Mouse (Mus musculus) kidney, adult 2 months (tissue): ENCODE data around the gene Piwil1.

Experiments used
- CTCF ChIP-seq: fragments of 200-500 bp; conservative IDR thresholded peaks from 2 replicates; pipeline ENCODE4 v1.5.1; 2011; ENCODE audit warnings: low read depth, mild to moderate bottlenecking, control low read depth, low read length, moderate library complexity, mixed read lengths; ENCODE audit not compliant: insufficient read depth, insufficient read length
- POLR2A ChIP-seq: fragments of 200-500 bp; IDR thresholded peaks from one replicate; pipeline ENCODE4 v1.6.1; 2011; ENCODE audit warnings: low read depth, low read length, control low read depth

DNA sequence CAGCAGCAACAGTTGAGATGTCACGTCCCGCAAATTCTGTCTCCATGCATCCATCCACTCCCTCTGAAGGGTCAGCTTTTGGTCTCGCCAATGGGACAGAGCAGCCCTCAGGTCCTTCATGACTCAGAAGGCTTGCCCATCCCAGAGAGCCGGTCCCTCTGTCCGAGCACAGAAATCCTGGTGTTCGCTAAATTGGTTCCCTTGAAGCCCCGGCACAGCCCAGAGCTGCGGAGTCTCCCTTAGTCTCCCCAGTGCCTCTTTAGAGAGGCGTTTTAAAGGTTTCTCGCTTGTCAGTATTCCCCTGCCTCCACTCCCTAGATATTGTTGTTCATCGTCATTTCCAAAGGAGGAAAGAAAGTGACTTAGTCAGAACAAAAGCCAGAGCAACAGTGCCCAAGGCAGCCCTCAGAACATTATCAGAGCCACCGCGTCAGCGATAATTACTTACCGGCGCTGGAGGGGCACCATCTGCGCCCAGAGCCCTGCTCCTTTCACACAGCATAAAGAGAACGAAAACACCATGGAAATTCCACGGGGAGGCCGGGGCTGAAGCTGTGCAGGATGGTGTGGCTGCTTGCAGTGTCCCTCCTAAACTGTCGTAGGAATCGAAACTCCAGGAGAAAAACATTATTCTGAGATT is 45.7 kb upstream of the Piwil1 start:
- TF ChIP-seq CTCF = no peak
- no peak for TF ChIP-seq POLR2A
